Mouse (Mus musculus): Measurements from ENCODE around the gene Gm20817. TPM values are rescaled to one million over a fixed set of nuclear protein-coding genes. Genes with fewer than 3 reads are reported as not detected.
"Not testable (repeated sequence)": the region's sequence is repeated elsewhere in the genome, so short reads cannot be mapped to it uniquely, and the experiment has no call there.

Gm20817 gene
- total RNA-seq (2015; ENCODE audit: low replicate concordance) (not detected in 2 replicates), total RNA-seq (2017; ENCODE audit: low replicate concordance) (not detected in 2 replicates)

- not testable (repeated sequence) for ATAC-seq (replicated peaks; ENCODE audit: low FRiP score, poor library complexity, severe bottlenecking)
Observed at GRCm38 (mm10) chrY:68832628-68833027, at the start of gene Gm20817. Gm20817 (minus strand) TSS chrY:68832728.

All from erythroblast, adult 5-6 weeks (primary cell).